Mouse (Mus musculus): ENCODE data around the gene Myo1d. TPM values are rescaled to one million over a fixed set of nuclear protein-coding genes. Genes with fewer than 3 reads are reported as not detected.

The Myo1d gene
- total RNA-seq, 2 experiments from 2014 or later = 34.4 to 41.9 TPM

DNA sequence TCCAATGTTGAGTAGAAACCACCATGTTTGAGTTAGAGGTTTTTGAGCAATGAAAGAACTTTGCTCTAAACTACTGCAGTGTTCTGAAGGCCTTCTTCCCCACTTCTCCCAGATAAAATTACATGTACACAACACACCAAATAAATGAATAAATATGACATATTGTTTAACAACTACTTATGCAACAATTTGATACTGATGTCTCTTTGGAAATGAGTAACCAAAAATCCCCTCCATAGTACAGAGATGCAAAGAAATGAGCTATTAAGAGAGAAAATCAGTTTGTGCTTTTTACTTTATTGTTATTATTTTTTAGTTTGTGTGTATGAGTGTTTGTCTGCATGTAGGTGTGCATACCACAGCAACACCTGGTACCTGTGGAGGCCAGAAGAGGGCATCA, 273.3 kb downstream of the Myo1d start:
- no peak for DNase-seq (ENCODE audit: low spot score in 2 of 2)

DNA sequence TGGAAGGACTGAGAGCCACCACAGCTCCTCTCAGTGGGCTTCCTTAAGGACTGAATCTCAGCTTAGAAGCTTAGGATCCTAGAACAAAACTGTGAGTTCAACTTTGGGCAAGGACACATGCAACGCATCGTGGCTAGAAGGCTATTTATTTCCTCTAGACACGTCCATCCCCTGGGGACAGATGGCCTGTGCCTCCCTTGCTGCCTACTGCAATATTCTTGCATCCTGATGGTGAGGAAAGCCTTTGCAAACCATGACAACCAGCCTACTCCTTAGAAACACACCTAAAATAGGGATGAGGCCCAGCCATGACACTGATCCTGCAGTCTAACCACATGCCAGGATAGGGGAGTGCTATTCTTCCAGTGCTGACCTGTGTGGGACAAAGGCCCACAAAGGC, 274.2 kb downstream of the Myo1d start:
- DNase-seq (ENCODE audit: low spot score in 2 of 2) = no peak

GRCm38 (mm10) chr11:80504519-80505385, 275.1 kb downstream of the Myo1d start:
- no peak for DNase-seq (ENCODE audit: low spot score in 2 of 2)

GRCm38 (mm10) chr11:80503726-80504452, 275.9 kb downstream of the Myo1d start:
- no peak for DNase-seq (ENCODE audit: low spot score in 2 of 2)

DNA sequence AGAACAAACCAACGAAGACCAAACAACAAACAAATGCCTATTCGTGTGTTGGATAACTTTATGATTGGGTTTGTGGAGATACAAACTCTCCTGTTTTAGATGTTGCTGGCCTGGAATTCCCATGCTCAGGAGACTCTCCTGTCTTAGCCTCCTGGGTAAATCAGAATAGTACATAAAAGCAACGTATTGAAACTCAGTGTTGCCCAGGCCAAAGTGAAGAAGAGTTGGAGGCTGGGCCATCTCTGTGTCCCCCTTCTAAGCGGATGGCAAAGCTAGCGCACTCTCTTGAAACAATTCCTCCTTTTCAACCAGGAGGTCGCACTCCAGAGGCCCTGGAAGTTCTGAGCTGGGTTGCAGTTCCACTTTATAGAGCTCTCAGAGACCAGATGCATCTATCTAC, 276.5 kb downstream of the Myo1d start:
- no peak for DNase-seq (ENCODE audit: low spot score in 2 of 2)

DNA sequence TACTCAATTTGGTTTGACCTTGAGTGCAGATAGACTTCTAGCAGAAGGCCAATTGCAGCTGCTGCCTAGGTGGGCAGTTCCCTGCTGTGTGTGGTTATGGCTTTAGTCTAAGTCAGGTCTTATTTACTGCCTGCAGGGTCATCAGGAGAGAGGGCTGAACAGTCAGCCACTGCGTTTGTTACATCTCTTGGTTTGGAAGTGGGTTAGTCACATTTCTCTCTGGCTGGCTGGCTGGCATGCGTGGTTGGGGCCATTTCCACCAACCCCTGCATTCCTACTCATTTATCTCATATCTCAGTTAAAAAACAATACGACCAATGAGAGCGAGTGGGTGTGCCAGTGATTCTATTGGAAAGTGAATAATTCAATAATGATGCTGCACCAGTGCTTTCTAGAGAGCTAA, 280.3 kb downstream of the Myo1d start:
- no peak for DNase-seq (ENCODE audit: low spot score in 2 of 2)

DNA sequence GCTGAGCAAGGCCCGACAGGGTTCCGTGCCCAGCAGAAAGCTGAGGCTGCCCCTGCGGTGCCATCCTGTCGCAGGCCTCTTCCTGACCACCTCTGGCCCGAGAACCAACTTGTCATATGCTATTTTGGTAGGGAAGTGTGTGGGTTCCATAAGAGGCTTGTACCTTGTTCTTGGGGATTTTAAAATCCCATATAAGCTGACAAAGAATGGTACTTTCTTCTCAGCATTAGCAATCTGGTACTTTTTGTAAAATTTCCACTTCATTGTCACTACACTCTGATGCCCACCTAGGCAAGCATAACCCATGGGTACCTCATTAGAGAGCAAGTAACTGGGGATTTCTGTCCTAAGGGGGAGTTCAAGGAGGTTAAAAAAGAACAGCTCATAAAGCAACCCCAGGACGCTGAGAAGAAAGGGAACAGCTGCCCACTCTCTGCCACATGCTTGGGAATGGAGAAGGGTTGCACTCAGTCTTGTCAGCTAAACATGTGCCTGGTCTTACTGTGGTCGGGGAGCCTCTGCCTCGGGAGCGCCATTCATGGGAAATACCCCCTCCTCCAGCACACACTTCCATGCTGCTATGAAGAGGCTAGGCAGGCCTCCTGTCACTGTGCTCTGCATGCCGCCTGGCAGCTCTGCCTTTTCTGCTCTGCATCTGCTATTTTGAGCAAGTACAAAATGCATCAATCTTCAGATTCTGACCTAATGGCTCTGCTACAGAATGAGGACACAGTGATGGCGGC, 281.3 kb downstream of the Myo1d start:
- no peak for DNase-seq (ENCODE audit: low spot score in 2 of 2)

- DNase-seq (ENCODE audit: low spot score in 2 of 2) = no peak
Measured at GRCm38 (mm10) chr11:80497225-80497919, 282.5 kb downstream of the Myo1d start.

GRCm38 (mm10) chr11:80496640-80497039, 283.2 kb downstream of the Myo1d start:
- no peak for DNase-seq (ENCODE audit: low spot score in 2 of 2)

GRCm38 (mm10) chr11:80495972-80496371, 283.9 kb downstream of the Myo1d start:
- no peak for DNase-seq (ENCODE audit: low spot score in 2 of 2)

- DNase-seq (ENCODE audit: low spot score in 2 of 2) = no peak
Measured at GRCm38 (mm10) chr11:80494852-80495251, 285.0 kb downstream of the Myo1d start.

- DNase-seq (ENCODE audit: low spot score in 2 of 2) = no peak
Measured at GRCm38 (mm10) chr11:80493186-80493585, 286.6 kb downstream of the Myo1d start.

DNA sequence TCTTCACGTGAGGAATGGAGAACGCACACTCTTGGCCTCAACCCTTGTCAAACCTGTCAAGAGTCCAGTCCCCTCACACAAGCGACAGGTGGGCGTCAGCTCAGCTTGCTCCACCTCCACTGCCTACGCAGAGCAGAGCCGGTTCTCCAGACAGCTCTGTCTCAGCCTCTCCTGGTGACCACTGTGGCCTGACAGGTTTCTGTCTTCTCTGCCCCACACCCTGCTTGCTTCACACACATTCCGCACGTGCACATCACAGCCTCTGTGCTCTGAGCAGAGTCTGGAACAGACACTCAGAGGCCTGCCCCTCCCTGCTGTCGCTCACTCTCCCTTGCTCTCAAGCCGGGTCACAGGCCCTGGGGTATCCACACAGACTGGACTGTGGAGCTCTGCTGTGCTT, 289.0 kb downstream of the Myo1d start:
- no peak for DNase-seq (ENCODE audit: low spot score in 2 of 2)

- DNase-seq (ENCODE audit: low spot score in 2 of 2) = no peak
Measured at GRCm38 (mm10) chr11:80489882-80490196, 290.0 kb downstream of the Myo1d start.

DNA sequence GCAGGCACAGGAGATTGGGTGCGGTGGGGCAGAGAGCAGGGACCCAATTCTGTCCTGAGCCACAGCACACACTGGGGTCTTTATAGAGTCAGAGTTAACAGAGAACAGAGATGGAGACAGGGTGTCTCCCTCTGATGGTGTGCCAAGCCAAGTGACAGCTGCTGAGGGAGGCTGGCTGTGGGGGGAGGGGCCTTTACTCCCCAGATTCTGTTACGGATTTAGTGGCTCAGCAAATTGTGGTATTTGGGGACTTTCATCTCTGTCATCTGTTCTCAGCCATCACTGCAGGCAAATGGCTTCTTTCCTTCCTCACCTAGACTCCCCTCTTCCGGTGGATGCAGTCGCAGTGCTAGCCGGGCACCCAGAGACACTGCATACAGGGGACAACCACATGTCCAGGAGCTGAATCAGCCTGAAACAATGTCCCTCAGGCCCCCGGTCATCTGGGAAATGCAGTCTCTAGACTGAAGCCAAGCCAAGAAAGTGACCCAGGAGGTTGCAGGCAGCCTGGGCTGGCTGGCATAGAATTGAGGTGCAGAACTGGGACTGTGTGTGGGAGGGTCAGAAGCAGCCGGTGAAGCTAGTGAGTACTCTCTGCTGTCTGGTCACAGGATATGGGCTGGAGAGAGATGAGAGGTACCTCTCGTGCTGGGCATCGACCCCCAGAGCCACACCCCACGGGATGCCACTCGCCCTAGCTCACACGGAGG, 290.5 kb downstream of the Myo1d start:
- no peak for DNase-seq (ENCODE audit: low spot score in 2 of 2)

GRCm38 (mm10) chr11:80487904-80488587, 291.8 kb downstream of the Myo1d start:
- DNase-seq (ENCODE audit: low spot score in 2 of 2) = no peak

DNA sequence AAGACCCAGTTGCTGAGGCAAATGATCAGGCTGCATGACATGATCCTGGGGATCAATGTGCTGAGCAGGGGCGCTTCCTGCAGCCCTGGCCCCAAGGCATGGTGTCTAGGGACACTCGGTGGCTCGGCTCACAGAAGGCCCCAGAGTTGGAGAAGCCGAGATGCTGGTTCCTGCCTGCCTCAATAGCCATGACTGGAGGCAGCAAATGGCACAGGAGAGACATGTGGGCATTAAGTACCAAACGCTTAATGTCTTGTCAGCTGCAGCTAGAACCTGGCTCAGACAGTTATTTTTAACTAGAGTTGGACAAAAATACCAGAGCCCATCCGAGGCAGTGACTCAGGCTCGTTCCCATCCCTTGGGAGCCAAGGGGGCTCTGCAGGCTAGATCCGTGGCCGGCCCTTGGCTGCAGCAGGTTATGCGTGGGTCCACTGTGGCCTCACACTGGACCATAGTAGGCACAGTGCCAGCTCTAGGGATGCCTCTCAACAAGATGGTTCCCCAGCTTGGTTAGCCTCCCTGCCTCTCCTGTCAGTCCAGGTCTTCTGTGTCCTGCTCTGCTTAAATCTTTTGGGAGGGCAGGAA, 294.1 kb downstream of the Myo1d start:
- no peak for DNase-seq (ENCODE audit: low spot score in 2 of 2)

DNA sequence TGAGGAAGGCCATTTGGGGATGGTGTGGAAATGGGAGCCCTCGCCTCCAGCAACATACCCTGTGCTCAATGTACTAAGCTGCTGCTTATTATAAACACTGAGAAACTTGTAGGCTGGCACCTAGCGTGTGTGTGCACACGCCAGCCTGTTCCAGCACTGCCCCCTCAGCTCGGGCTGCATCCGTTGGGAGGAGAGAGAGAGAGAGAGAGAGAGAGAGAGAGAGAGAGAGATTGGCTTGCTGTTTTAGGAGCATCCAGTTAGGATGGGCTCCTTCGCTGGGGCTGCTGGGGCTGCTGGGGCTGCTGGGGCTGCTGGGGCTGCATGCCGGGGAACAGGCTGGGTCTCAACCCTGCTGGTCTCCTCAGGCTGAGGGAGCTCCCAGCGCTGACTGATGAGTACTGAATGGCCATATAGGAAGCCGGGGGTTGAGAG, 294.7 kb downstream of the Myo1d start:
- DNase-seq (ENCODE audit: low spot score in 2 of 2) = no peak

DNA sequence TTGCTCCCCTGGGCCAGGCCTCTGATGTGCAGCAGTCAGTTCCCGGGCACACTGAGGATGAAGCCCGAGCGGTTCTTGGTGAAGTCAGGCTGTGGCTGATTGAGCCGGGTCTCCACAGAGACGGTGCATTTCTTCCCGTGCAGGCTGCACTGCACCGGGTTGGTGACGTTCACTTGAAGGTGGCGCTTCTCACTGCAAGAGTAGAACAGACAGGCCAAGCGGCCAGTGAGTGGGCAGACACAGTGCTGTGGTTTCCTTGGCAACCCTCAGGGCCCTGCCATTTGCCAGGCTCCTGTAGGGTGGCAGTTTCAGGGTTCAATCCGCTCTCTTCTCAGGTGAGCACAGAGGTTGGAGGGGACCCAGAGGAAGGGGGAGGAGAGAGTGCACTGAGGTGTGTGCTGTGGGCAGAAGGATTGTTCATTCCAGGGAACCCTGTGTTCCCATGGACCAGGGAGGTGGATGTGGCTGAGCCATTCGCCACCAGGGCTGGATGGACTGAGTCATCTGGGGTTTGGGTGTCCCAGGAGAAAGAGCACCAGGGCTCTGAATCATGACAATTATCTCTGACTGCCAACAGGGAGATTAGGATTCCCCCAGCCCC, 295.5 kb downstream of the Myo1d start:
- DNase-seq (ENCODE audit: low spot score in 2 of 2) = no peak
